ENCODE assay signal across 27 mouse cellular contexts in the genomic region with DNA sequence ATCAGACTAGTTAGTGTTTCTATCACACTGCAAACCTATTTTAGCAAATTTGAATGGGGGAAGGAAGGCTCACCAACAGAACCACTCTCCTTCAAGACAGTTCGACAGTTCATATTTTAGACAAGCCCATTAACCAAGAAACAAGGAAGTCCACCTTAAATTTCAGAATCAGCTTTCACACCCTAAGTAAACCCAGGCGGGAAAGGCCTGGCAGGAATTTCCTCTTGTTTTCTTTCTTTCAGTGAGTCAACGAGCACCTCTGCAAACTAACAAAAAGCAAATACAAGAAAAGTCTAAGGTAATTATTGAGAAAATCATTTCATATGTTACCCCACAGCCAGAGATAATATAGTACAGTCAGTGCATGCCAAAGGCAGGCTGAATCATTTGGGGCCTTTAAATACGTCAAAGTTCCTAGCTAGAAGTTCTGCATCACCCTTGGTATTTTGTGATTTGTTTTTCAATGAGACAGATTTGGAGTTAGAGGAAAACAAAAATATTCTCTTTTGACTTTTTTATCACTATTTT. TPM values are rescaled to one million over a fixed set of nuclear protein-coding genes. Genes with fewer than 3 reads are reported as not detected.
DNase-seq lines count a peak whose midpoint lies in the region; ATAC-seq lines count a peak whose summit lies in the region.
"Had no signal": no experiment of that assay in that cellular context is flagged by ENCODE, and none has a peak within 500 bp of the region (broad histone marks: within the 10 kb centered on the region; RNA-seq: fewer than 3 reads in every experiment).

No protein-coding gene starts in this region.

- H3K4me3 ChIP-seq in midbrain, embryonic 11.5 days (ENCODE audit: low read depth, low read length) = no peak overlapping the region
- no peak overlapping the region for H3K4me3 ChIP-seq in midbrain, embryonic 13.5 days (replicated peaks)
- no peak overlapping the region for H3K4me3 ChIP-seq in stomach, embryonic 14.5 days (ENCODE audit: low read depth, low read length)
- no peak overlapping the region for H3K4me3 ChIP-seq in stomach, embryonic 16.5 days (replicated peaks; ENCODE audit: low read length)
- H3K4me3 ChIP-seq in hindbrain, embryonic 16.5 days (ENCODE audit: low read length) = no peak overlapping the region
- H3K4me3 ChIP-seq: embryonic facial prominence, embryonic 13.5 days; embryonic facial prominence, embryonic 15.5 days; erythroblast, embryonic 14.5 days; forebrain, embryonic 10.5 days; forebrain, embryonic 12.5 days had no signal

- no peaks in the 10 kb centered on the region for H3K4me1 ChIP-seq in midbrain, embryonic 11.5 days (ENCODE audit: control insufficient read depth, insufficient read depth, low read length)
- no peaks in the 10 kb centered on the region; the same call in 1 of the 2 replicates for H3K4me1 ChIP-seq in midbrain, embryonic 13.5 days (replicated peaks)
- H3K4me1 ChIP-seq in stomach, embryonic 14.5 days (ENCODE audit: control insufficient read depth, insufficient read depth, low read length) = no peaks in the 10 kb centered on the region
- H3K4me1 ChIP-seq in stomach, embryonic 16.5 days (ENCODE audit: control insufficient read depth, insufficient read depth, low read length) = no peaks in the 10 kb centered on the region
- no peaks in the 10 kb centered on the region for H3K4me1 ChIP-seq in hindbrain, embryonic 16.5 days (ENCODE audit: control insufficient read depth, insufficient read depth, low read depth, low read length)
- H3K4me1 ChIP-seq: embryonic facial prominence, embryonic 13.5 days; embryonic facial prominence, embryonic 15.5 days; forebrain, embryonic 10.5 days; forebrain, embryonic 12.5 days had no signal

- no peaks in the 10 kb centered on the region for H3K9me3 ChIP-seq in midbrain, embryonic 11.5 days (ENCODE audit: control insufficient read depth, low read length)
- no peaks in the 10 kb centered on the region for H3K9me3 ChIP-seq in midbrain, embryonic 13.5 days
- no peaks in the 10 kb centered on the region for H3K9me3 ChIP-seq in stomach, embryonic 14.5 days (ENCODE audit: control insufficient read depth, low read depth, low read length)
- H3K9me3 ChIP-seq in stomach, embryonic 16.5 days (replicated peaks; ENCODE audit: control insufficient read depth, low read length) = no peaks in the 10 kb centered on the region
- no peaks in the 10 kb centered on the region for H3K9me3 ChIP-seq in hindbrain, embryonic 16.5 days (ENCODE audit: control insufficient read depth, low read length)
- H3K9me3 ChIP-seq: embryonic facial prominence, embryonic 13.5 days; embryonic facial prominence, embryonic 15.5 days; forebrain, embryonic 10.5 days; forebrain, embryonic 12.5 days had no signal

- WGBS in midbrain, embryonic 11.5 days = 78% methylated on average over 4 of the region's 4 CpGs
- 79% methylated on average over 4 of the region's 4 CpGs for WGBS in midbrain, embryonic 13.5 days
- 63% methylated on average over 4 of the region's 4 CpGs for WGBS in stomach, embryonic 14.5 days
- WGBS in stomach, embryonic 16.5 days = 54% methylated on average over 4 of the region's 4 CpGs
- WGBS in hindbrain, embryonic 16.5 days = 80% methylated on average over 4 of the region's 4 CpGs

- peak; percentile 44 for DNase-seq in midbrain, embryonic 11.5 days (ENCODE audit: low spot score, missing footprints)
- peak; percentile 53 for DNase-seq in NIH3T3 (ENCODE audit: low read depth)
- no peak for DNase-seq in left cerebral cortex, adult 18-20 months (ENCODE audit: low spot score in 2 of 2)
- DNase-seq in heart, postnatal 25 days (ENCODE audit: low spot score) = no peak
- DNase-seq: adrenal gland, adult 2 months; adrenal gland, postnatal 10 days; adrenal gland, postnatal 25 days; cerebellum, adult 11 months; cerebellum, adult 18-20 months; cerebellum, adult 8-10 months; cerebellum, adult 9-11 months; cerebellum, postnatal 14 days; cerebellum, postnatal 36 days; embryo, embryonic 11 days had no signal

- H3K27me3 ChIP-seq in midbrain, embryonic 11.5 days (ENCODE audit: control insufficient read depth, insufficient read depth, low read length) = no peaks in the 10 kb centered on the region
- H3K27me3 ChIP-seq in midbrain, embryonic 13.5 days = no peaks in the 10 kb centered on the region
- H3K27me3 ChIP-seq in stomach, embryonic 14.5 days (ENCODE audit: control insufficient read depth, insufficient read depth, low read length) = no peaks in the 10 kb centered on the region
- no peaks in the 10 kb centered on the region for H3K27me3 ChIP-seq in stomach, embryonic 16.5 days (ENCODE audit: control insufficient read depth, insufficient read depth, low read length)
- no peaks in the 10 kb centered on the region for H3K27me3 ChIP-seq in hindbrain, embryonic 16.5 days (replicated peaks; ENCODE audit: control insufficient read depth, insufficient read depth, low read length)
- H3K27me3 ChIP-seq: embryonic facial prominence, embryonic 13.5 days; embryonic facial prominence, embryonic 15.5 days; forebrain, embryonic 12.5 days; Patski had no signal

- no peak overlapping the region for H3K4me2 ChIP-seq in midbrain, embryonic 11.5 days
- H3K4me2 ChIP-seq in midbrain, embryonic 13.5 days (replicated peaks) = no peak overlapping the region
- no peak overlapping the region for H3K4me2 ChIP-seq in stomach, embryonic 14.5 days (replicated peaks; ENCODE audit: low read depth, low read length)
- H3K4me2 ChIP-seq in stomach, embryonic 16.5 days (ENCODE audit: low read depth, low read length) = no peak overlapping the region
- no peak overlapping the region for H3K4me2 ChIP-seq in hindbrain, embryonic 16.5 days (ENCODE audit: low read length)
- H3K4me2 ChIP-seq: embryonic facial prominence, embryonic 13.5 days; embryonic facial prominence, embryonic 15.5 days; forebrain, embryonic 12.5 days had no signal

- no peaks in the 10 kb centered on the region for H3K36me3 ChIP-seq in midbrain, embryonic 11.5 days (ENCODE audit: control insufficient read depth, insufficient read depth, low read length)
- H3K36me3 ChIP-seq in midbrain, embryonic 13.5 days = no peaks in the 10 kb centered on the region
- H3K36me3 ChIP-seq in stomach, embryonic 14.5 days (ENCODE audit: control insufficient read depth, insufficient read depth, low read length) = no peaks in the 10 kb centered on the region
- H3K36me3 ChIP-seq in stomach, embryonic 16.5 days (ENCODE audit: control insufficient read depth, insufficient read depth, low read length) = no peaks in the 10 kb centered on the region
- no peaks in the 10 kb centered on the region for H3K36me3 ChIP-seq in hindbrain, embryonic 16.5 days (ENCODE audit: control insufficient read depth, insufficient read depth, low read length)
- H3K36me3 ChIP-seq: embryonic facial prominence, embryonic 13.5 days; embryonic facial prominence, embryonic 15.5 days; forebrain, embryonic 10.5 days; forebrain, embryonic 12.5 days had no signal

- intact Hi-C loops in heart, postnatal 25 days (cut with DNase I) = no loop called here

- ATAC-seq in midbrain, embryonic 11.5 days (ENCODE audit: low FRiP score) = no peak
- ATAC-seq in midbrain, embryonic 13.5 days = no peak
- peak; percentile 53; the same call in 1 of the 2 replicates for ATAC-seq in stomach, embryonic 14.5 days (ENCODE audit: insufficient number of reproducible peaks, insufficient read depth, low FRiP score, low read depth)
- peak; percentile 77 for ATAC-seq in stomach, embryonic 16.5 days (ENCODE audit: insufficient read depth, low FRiP score)
- no peak for ATAC-seq in hindbrain, embryonic 16.5 days
- ATAC-seq: activated CD4-positive, CD25-positive, alpha-beta regulatory T cell, adult 4 months; forebrain, embryonic 14.5 days; forebrain, embryonic 16.5 days; Patski had no signal

- H3K27ac ChIP-seq in midbrain, embryonic 11.5 days (ENCODE audit: low read depth, low read length) = no peak overlapping the region
- no peak overlapping the region for H3K27ac ChIP-seq in midbrain, embryonic 13.5 days
- no peak overlapping the region for H3K27ac ChIP-seq in stomach, embryonic 14.5 days (ENCODE audit: low read length)
- H3K27ac ChIP-seq in stomach, embryonic 16.5 days (ENCODE audit: low read length) = peak overlapping the region; percentile 60; the same call in 1 of the 2 replicates
- H3K27ac ChIP-seq in hindbrain, embryonic 16.5 days (ENCODE audit: low read depth, low read length) = no peak overlapping the region
- H3K27ac ChIP-seq: embryonic facial prominence, embryonic 13.5 days; embryonic facial prominence, embryonic 15.5 days; forebrain, embryonic 10.5 days; forebrain, embryonic 12.5 days had no signal

- no peak overlapping the region for H3K9ac ChIP-seq in midbrain, embryonic 11.5 days (ENCODE audit: low read length)
- H3K9ac ChIP-seq in midbrain, embryonic 13.5 days (replicated peaks) = no peak overlapping the region
- no peak overlapping the region for H3K9ac ChIP-seq in stomach, embryonic 14.5 days (replicated peaks; ENCODE audit: low read depth, low read length)
- H3K9ac ChIP-seq in stomach, embryonic 16.5 days (ENCODE audit: low read length) = no peak overlapping the region
- H3K9ac ChIP-seq in hindbrain, embryonic 16.5 days (ENCODE audit: low read depth, low read length) = no peak overlapping the region
- H3K9ac ChIP-seq: embryonic facial prominence, embryonic 13.5 days; embryonic facial prominence, embryonic 15.5 days; forebrain, embryonic 12.5 days had no signal

RNA-seq across cellular contexts. Expression of a gene that starts 21.1 kb away (rescaled TPM):
- polyA plus RNA-seq in midbrain, embryonic 11.5 days (2014; fragmentation: Nextera tagmentation; extraction: Ambion mirVana) = 30.6 and 37.1 TPM in 2 replicates
- 21.8 and 23.6 TPM in 2 replicates for polyA plus RNA-seq in midbrain, embryonic 13.5 days (2015; fragmentation: Nextera tagmentation; extraction: Ambion mirVana)
- polyA plus RNA-seq in stomach, embryonic 14.5 days (2014; fragmentation: Nextera tagmentation; extraction: Ambion mirVana) = 44.7 and 45.3 TPM in 2 replicates
- 34.3 and 35.9 TPM in 2 replicates for polyA plus RNA-seq in stomach, embryonic 16.5 days (2015; fragmentation: Nextera tagmentation; extraction: Ambion mirVana)
- polyA plus RNA-seq in hindbrain, embryonic 16.5 days (2015; fragmentation: Nextera tagmentation; extraction: Ambion mirVana) = 10.9 and 12.3 TPM in 2 replicates
- total RNA-seq in left cerebral cortex, adult 18-20 months (2021) = 10 to 100 TPM; 35.6 to 37.0 TPM
- total RNA-seq in heart, postnatal 25 days (2021) = 10 to 100 TPM; 67.3 to 71.1 TPM

Comparison
In these comparisons a context has a peak if more than half of its experiments do, and no peak if none do; other contexts are left out.
1. ATAC-seq: peak in stomach, embryonic 14.5 days (single experiment) and stomach, embryonic 16.5 days (single experiment); none in midbrain, embryonic 11.5 days (single experiment), midbrain, embryonic 13.5 days (single experiment) and hindbrain, embryonic 16.5 days (single experiment).
2. DNase-seq: peak in midbrain, embryonic 11.5 days (single experiment) and NIH3T3 (single experiment); none in left cerebral cortex, adult 18-20 months (0 of 2) and heart, postnatal 25 days (single experiment).